8 mouse cellular contexts compared by ENCODE assay signal in genomic region chr6:56831697-56832406, GRCm38 (mm10). TPM values are rescaled to one million over a fixed set of nuclear protein-coding genes. Genes with fewer than 3 reads are reported as not detected.
A peak's percentile ranks its signal among the peaks of the same experiment; 100 is the strongest.
DNase-seq lines count a peak whose midpoint lies in the region; ATAC-seq and TF ChIP-seq lines count a peak whose summit lies in the region.

Gene Fkbp9 (plus strand): TSS chr6:56832059.

- no peaks in the 10 kb centered on the region for H3K36me3 ChIP-seq in CH12.LX (replicated peaks in 1 of 2; ENCODE audit: control insufficient read depth in 1 of 2, insufficient read depth in 1 of 2, low read length in 1 of 2)
- H3K36me3 ChIP-seq in forebrain, embryonic 10.5 days (replicated peaks) = peaks cover 18% of the 10 kb centered on the region
- H3K36me3 ChIP-seq in heart, embryonic 12.5 days = peaks cover 13% of the 10 kb centered on the region
- H3K36me3 ChIP-seq in kidney, embryonic 16.5 days (ENCODE audit: insufficient read depth, low read length) = peaks cover 14% of the 10 kb centered on the region
- H3K36me3 ChIP-seq in liver, adult 2 months (ENCODE audit: control insufficient read depth, insufficient read depth, low read length) = peaks cover 3% of the 10 kb centered on the region
- H3K36me3 ChIP-seq in midbrain, postnatal 0 days (ENCODE audit: insufficient read depth, low read length) = no peaks in the 10 kb centered on the region
- 0 out of 2 replicates have a peak, but pooled peaks cover 2% of the 10 kb centered on the region for H3K36me3 ChIP-seq in stomach, postnatal 0 days (ENCODE audit: control insufficient read depth, insufficient read depth, low read length)

- dilution Hi-C loops in CH12.LX (cut with MboI; ENCODE audit: extremely low pct_ligation_motif_present, extremely low pct_unique_long_range_greater_than_20kb, low sequenced_read_pairs) = no loop called here

- TF ChIP-seq POLR2A in CH12.LX (IDR thresholded peaks at IDR 0.05; ENCODE audit: low read depth, low read length) = no peak
- TF ChIP-seq POLR2A in liver, adult 2 months (IDR thresholded peaks at IDR 0.05; ENCODE audit: extremely low read depth, insufficient read depth, low read length) = peak; percentile 33; the same call in 1 of the 2 replicates

- H3K27ac ChIP-seq in CH12.LX (ENCODE audit: insufficient read depth, low read depth) = no peak within 1 kb of the TSS
- peak within 1 kb of the TSS; percentile 64 for H3K27ac ChIP-seq in brown adipose tissue, adult 24 weeks (replicated peaks; ENCODE audit: low read depth, low read length)
- H3K27ac ChIP-seq in forebrain, embryonic 10.5 days = peak within 1 kb of the TSS; percentile 90
- H3K27ac ChIP-seq in heart, embryonic 12.5 days (ENCODE audit: poor library complexity, severe bottlenecking) = peak within 1 kb of the TSS; percentile 92
- peak within 1 kb of the TSS; percentile 80 for H3K27ac ChIP-seq in kidney, embryonic 16.5 days (ENCODE audit: low read length)
- H3K27ac ChIP-seq in liver, adult 2 months (replicated peaks; ENCODE audit: insufficient read depth, low read depth, low read length) = 0 out of 2 replicates have a peak within 1 kb of the TSS, but pooled peaks have one; percentile 22
- H3K27ac ChIP-seq in midbrain, postnatal 0 days (ENCODE audit: low read depth, low read length) = no peak within 1 kb of the TSS; the same call in 1 of the 2 replicates
- peak within 1 kb of the TSS; percentile 91 for H3K27ac ChIP-seq in stomach, postnatal 0 days (replicated peaks)

- WGBS in forebrain, embryonic 10.5 days = under 1% methylated on average over 58 of the region's 58 CpGs
- under 1% methylated on average over 58 of the region's 58 CpGs for WGBS in heart, embryonic 12.5 days
- WGBS in kidney, embryonic 16.5 days = 0% methylated on average over 49 of the region's 58 CpGs
- 1% methylated on average over 54 of the region's 58 CpGs for WGBS in liver, adult 2 months
- under 1% methylated on average over 56 of the region's 58 CpGs for WGBS in midbrain, postnatal 0 days
- WGBS in stomach, postnatal 0 days = under 1% methylated on average over 58 of the region's 58 CpGs

- peaks cover 0 to 9% of the 10 kb centered on the region in 2 experiments; a peak in 2 of 4 replicates for H3K4me1 ChIP-seq in CH12.LX (ENCODE audit: control insufficient read depth in 1 of 2, insufficient read depth in 2 of 2)
- peaks cover 5% of the 10 kb centered on the region; the same call in 1 of the 2 replicates for H3K4me1 ChIP-seq in brown adipose tissue, adult 24 weeks (ENCODE audit: control insufficient read depth, insufficient read depth, insufficient read length, low read length)
- H3K4me1 ChIP-seq in forebrain, embryonic 10.5 days = peaks cover 16% of the 10 kb centered on the region
- H3K4me1 ChIP-seq in heart, embryonic 12.5 days (replicated peaks) = peaks cover 9% of the 10 kb centered on the region
- H3K4me1 ChIP-seq in kidney, embryonic 16.5 days (ENCODE audit: insufficient read depth, low read length) = peaks cover 6% of the 10 kb centered on the region; the same call in 1 of the 2 replicates
- peaks cover 5% of the 10 kb centered on the region for H3K4me1 ChIP-seq in liver, adult 2 months (ENCODE audit: control insufficient read depth, insufficient read depth, low read length)
- H3K4me1 ChIP-seq in midbrain, postnatal 0 days (ENCODE audit: insufficient read depth, low read length) = peaks cover 2% of the 10 kb centered on the region; the same call in 1 of the 2 replicates
- H3K4me1 ChIP-seq in stomach, postnatal 0 days (replicated peaks; ENCODE audit: control insufficient read depth, insufficient read depth) = 0 out of 2 replicates have a peak, but pooled peaks cover 2% of the 10 kb centered on the region

- no peak for TF ChIP-seq RAD21 in CH12.LX (IDR thresholded peaks at IDR 0.05; ENCODE audit: low read depth, low read length)

- H3K4me2 ChIP-seq in CH12.LX (ENCODE audit: insufficient read depth, low read depth, poor library complexity, severe bottlenecking) = peak within 1 kb of the TSS; percentile 44
- peak within 1 kb of the TSS; percentile 91 for H3K4me2 ChIP-seq in heart, embryonic 12.5 days
- peak within 1 kb of the TSS; percentile 68 for H3K4me2 ChIP-seq in kidney, embryonic 16.5 days (replicated peaks; ENCODE audit: low read depth, low read length)
- H3K4me2 ChIP-seq in midbrain, postnatal 0 days (ENCODE audit: low read depth, low read length, poor library complexity, severe bottlenecking) = peak within 1 kb of the TSS; percentile 94
- peak within 1 kb of the TSS; percentile 70 for H3K4me2 ChIP-seq in stomach, postnatal 0 days (replicated peaks; ENCODE audit: low read depth)

- DNase-seq in CH12.LX (ENCODE audit: extremely low read depth) = no peak
- peak; percentile 80 for DNase-seq in forebrain, embryonic 10.5 days (ENCODE audit: extremely low spot score, low spot score)
- DNase-seq in liver, adult 2 months (ENCODE audit: extremely low read depth, low read depth, low spot score) = peak; percentile 61
- DNase-seq in midbrain, postnatal 0 days (ENCODE audit: low spot score) = peak; percentile 72
- DNase-seq in stomach, postnatal 0 days (ENCODE audit: low spot score) = peak; percentile 89

- no peak for TF ChIP-seq EP300 in CH12.LX (IDR thresholded peaks at IDR 0.05; ENCODE audit: low read length)
- no peak for TF ChIP-seq EP300 in stomach, postnatal 0 days (optimal IDR thresholded peaks at IDR 0.05)

- H3K27me3 ChIP-seq in CH12.LX (replicated peaks) = no peaks in the 10 kb centered on the region
- peaks cover 6% of the 10 kb centered on the region; the same call in 1 of the 2 replicates for H3K27me3 ChIP-seq in forebrain, embryonic 10.5 days (ENCODE audit: poor library complexity, severe bottlenecking)
- no peaks in the 10 kb centered on the region for H3K27me3 ChIP-seq in heart, embryonic 12.5 days (replicated peaks)
- H3K27me3 ChIP-seq in kidney, embryonic 16.5 days (ENCODE audit: insufficient read depth, low read length) = no peaks in the 10 kb centered on the region
- H3K27me3 ChIP-seq in liver, adult 2 months (ENCODE audit: control insufficient read depth, insufficient read depth, low read length) = no peaks in the 10 kb centered on the region
- H3K27me3 ChIP-seq in midbrain, postnatal 0 days (ENCODE audit: insufficient read depth, low read length) = 0 out of 2 replicates have a peak, but pooled peaks cover 3% of the 10 kb centered on the region
- no peaks in the 10 kb centered on the region for H3K27me3 ChIP-seq in stomach, postnatal 0 days (ENCODE audit: control insufficient read depth, insufficient read depth, low read length)

- no peak within 1 kb of the TSS for H3K9ac ChIP-seq in CH12.LX (ENCODE audit: insufficient read depth, low read depth)
- H3K9ac ChIP-seq in heart, embryonic 12.5 days = peak within 1 kb of the TSS; percentile 94
- peak within 1 kb of the TSS; percentile 93 for H3K9ac ChIP-seq in kidney, embryonic 16.5 days (replicated peaks; ENCODE audit: low read length)
- peak within 1 kb of the TSS; percentile 83 for H3K9ac ChIP-seq in liver, adult 2 months (ENCODE audit: low read depth, low read length)
- peak within 1 kb of the TSS; percentile 74 for H3K9ac ChIP-seq in midbrain, postnatal 0 days (replicated peaks; ENCODE audit: low read length, poor library complexity, severe bottlenecking)
- peak within 1 kb of the TSS; percentile 87 for H3K9ac ChIP-seq in stomach, postnatal 0 days (ENCODE audit: low read length)

- peak; percentile 94 for ATAC-seq in heart, embryonic 12.5 days (ENCODE audit: insufficient number of reproducible peaks, low FRiP score)
- ATAC-seq in kidney, embryonic 16.5 days (ENCODE audit: low FRiP score, low TSS enrichment) = peak; percentile 99
- ATAC-seq in midbrain, postnatal 0 days (ENCODE audit: low FRiP score) = peak; percentile 87
- peak; percentile 97 for ATAC-seq in stomach, postnatal 0 days (ENCODE audit: low FRiP score, low TSS enrichment)

- no peak for TF ChIP-seq CTCF in CH12.LX (conservative IDR thresholded peaks at IDR 0.05 in 1 of 2, IDR thresholded peaks at IDR 0.05 in 1 of 2; ENCODE audit: low read depth in 2 of 2, low read length in 2 of 2)
- TF ChIP-seq CTCF in liver, adult 2 months (IDR thresholded peaks at IDR 0.05; ENCODE audit: low read depth, low read length) = no peak
- no peak for TF ChIP-seq CTCF in midbrain, postnatal 0 days (IDR thresholded peaks at IDR 0.05)
- TF ChIP-seq CTCF in stomach, postnatal 0 days (IDR thresholded peaks at IDR 0.05; ENCODE audit: low read depth) = no peak

- H3K4me3 ChIP-seq in CH12.LX (replicated peaks in 1 of 3; ENCODE audit: low read depth in 2 of 3, low read length in 2 of 3, poor library complexity in 1 of 3) = peak within 1 kb of the TSS in 1 of 3 experiments; percentile 8
- peak within 1 kb of the TSS; percentile 94 for H3K4me3 ChIP-seq in brown adipose tissue, adult 24 weeks (ENCODE audit: insufficient read depth, low read depth, low read length)
- peak within 1 kb of the TSS; percentile 72 for H3K4me3 ChIP-seq in forebrain, embryonic 10.5 days
- peak within 1 kb of the TSS; percentile 94 for H3K4me3 ChIP-seq in heart, embryonic 12.5 days
- peak within 1 kb of the TSS; percentile 79 for H3K4me3 ChIP-seq in kidney, embryonic 16.5 days (ENCODE audit: low read length)
- peak within 1 kb of the TSS; percentile 61 for H3K4me3 ChIP-seq in liver, adult 2 months (ENCODE audit: insufficient read depth, low read depth, low read length)
- H3K4me3 ChIP-seq in midbrain, postnatal 0 days (ENCODE audit: low read depth, low read length) = peak within 1 kb of the TSS; percentile 66
- peak within 1 kb of the TSS; percentile 75 for H3K4me3 ChIP-seq in stomach, postnatal 0 days (ENCODE audit: low read depth, low read length)

- in situ Hi-C loops in CH12.LX (cut with MboI; ENCODE audit: low pct_ligation_motif_present, low pct_unique_long_range_greater_than_20kb, low sequenced_read_pairs) = loop anchor here (25.0 kb wide), 1 partner anchor 280 kb away; the partner anchor contains the start of gene Vmn1r10

- no peaks in the 10 kb centered on the region for H3K79me2 ChIP-seq in CH12.LX (replicated peaks; ENCODE audit: control insufficient read depth, extremely low read depth, insufficient read depth, poor library complexity, severe bottlenecking)
- H3K79me2 ChIP-seq in liver, adult 2 months (ENCODE audit: control insufficient read depth, insufficient read depth, low read length) = 0 out of 2 replicates have a peak, but pooled peaks cover 4% of the 10 kb centered on the region

- H3K9me3 ChIP-seq in CH12.LX (replicated peaks; ENCODE audit: low read length) = no peaks in the 10 kb centered on the region
- no peaks in the 10 kb centered on the region for H3K9me3 ChIP-seq in forebrain, embryonic 10.5 days
- no peaks in the 10 kb centered on the region for H3K9me3 ChIP-seq in heart, embryonic 12.5 days (replicated peaks)
- no peaks in the 10 kb centered on the region for H3K9me3 ChIP-seq in kidney, embryonic 16.5 days (ENCODE audit: low read length)
- H3K9me3 ChIP-seq in midbrain, postnatal 0 days (ENCODE audit: low read length) = no peaks in the 10 kb centered on the region
- H3K9me3 ChIP-seq in stomach, postnatal 0 days (ENCODE audit: control insufficient read depth, low read length) = no peaks in the 10 kb centered on the region

RNA-seq across cellular contexts. Expression of gene Fkbp9, which starts in this region (rescaled TPM):
- total RNA-seq in CH12.LX (2012; rRNA removed) = 0.97 and 1.7 TPM in 2 replicates
- total RNA-seq in CH12.LX (2014; rRNA removed) = not detected in 2 replicates
- 0.07 and 0.08 TPM in 2 replicates for polyA plus RNA-seq in CH12.LX (2012; ENCODE audit: insufficient read length, low read depth)
- 44.6 and 50.2 TPM in 2 replicates for polyA plus RNA-seq in brown adipose tissue, adult 24 weeks (2012; ENCODE audit: insufficient read depth, insufficient read length, missing spikeins)
- 58.4 and 63.8 TPM in 2 replicates for polyA plus RNA-seq in forebrain, embryonic 10.5 days (2016; fragmentation: Nextera tagmentation; extraction: Ambion mirVana)
- polyA plus RNA-seq in heart, embryonic 12.5 days (2016; fragmentation: Nextera tagmentation; extraction: Ambion mirVana) = 151 and 154 TPM in 2 replicates
- 132 and 145 TPM in 2 replicates for polyA plus RNA-seq in kidney, embryonic 16.5 days (2015; fragmentation: Nextera tagmentation; extraction: Ambion mirVana)
- total RNA-seq in liver, adult 2 months (2014; rRNA removed) = 32.2 and 35.7 TPM in 2 replicates
- polyA plus RNA-seq in liver, adult 2 months (2012; rRNA removed) = 12.4 and 12.6 TPM in 2 replicates
- total RNA-seq in midbrain, postnatal 0 days (2014; rRNA removed) = 44.8 and 46.5 TPM in 2 replicates
- 31.9 and 36.7 TPM in 2 replicates for polyA plus RNA-seq in midbrain, postnatal 0 days (2015; fragmentation: Nextera tagmentation; extraction: Ambion mirVana)
- polyA plus RNA-seq in stomach, postnatal 0 days (2015; fragmentation: Nextera tagmentation; extraction: Ambion mirVana) = 80.5 and 85.8 TPM in 2 replicates

Comparison
In these comparisons a context has a peak if more than half of its experiments do, and no peak if none do; other contexts are left out.
1. RNA of gene Fkbp9 (total RNA-seq): 44.8 to 46.5 TPM in midbrain, postnatal 0 days and 32.2 to 35.7 TPM in liver, adult 2 months; 0.97 to 1.7 TPM in CH12.LX; every median in the first group is over 10 times any median in the second.
2. RNA of gene Fkbp9 (polyA plus RNA-seq): 151 to 154 TPM in heart, embryonic 12.5 days, 132 to 145 TPM in kidney, embryonic 16.5 days, 80.5 to 85.8 TPM in stomach, postnatal 0 days, 58.4 to 63.8 TPM in forebrain, embryonic 10.5 days, 44.6 to 50.2 TPM in brown adipose tissue, adult 24 weeks, 31.9 to 36.7 TPM in midbrain, postnatal 0 days and 12.4 to 12.6 TPM in liver, adult 2 months; 0.07 to 0.08 TPM in CH12.LX; every median in the first group is over 10 times any median in the second.
3. H3K27ac ChIP-seq: peak in brown adipose tissue, adult 24 weeks (single experiment), forebrain, embryonic 10.5 days (single experiment), heart, embryonic 12.5 days (single experiment), kidney, embryonic 16.5 days (single experiment), liver, adult 2 months (single experiment) and stomach, postnatal 0 days (single experiment); none in CH12.LX (single experiment) and midbrain, postnatal 0 days (single experiment).
4. H3K4me2 ChIP-seq: peak in every context shown above with its lines; median percentile 94 in midbrain, postnatal 0 days; 91 in heart, embryonic 12.5 days; 70 in stomach, postnatal 0 days; 68 in kidney, embryonic 16.5 days; 44 in CH12.LX.
5. Peak in every context shown above with its lines, with median percentiles within 50 percentile points of each other: ATAC-seq.